In genomic region chr5:73480700-73481099, GRCm38 (mm10) we compare ENCODE assay signal across 8 mouse cellular contexts. TPM values are rescaled to one million over a fixed set of nuclear protein-coding genes. Genes with fewer than 3 reads are reported as not detected.
DNase-seq lines count a peak whose midpoint lies in the region; ATAC-seq and TF ChIP-seq lines count a peak whose summit lies in the region.

Gene Dcun1d4, plus strand, starts transcription at chr5:73481000.

- no peak for TF ChIP-seq CTCF in stomach, postnatal 0 days (IDR thresholded peaks at IDR 0.05; ENCODE audit: low read depth)

- WGBS in heart, embryonic 13.5 days: 74% methylated on average over 7 of the region's 7 CpGs
- WGBS in stomach, postnatal 0 days: 73% methylated on average over 7 of the region's 7 CpGs

- H3K4me3 ChIP-seq in heart, embryonic 13.5 days: no peak within 1 kb of the TSS
- no peak within 1 kb of the TSS for H3K4me3 ChIP-seq in stomach, postnatal 0 days (ENCODE audit: low read depth, low read length)

- ATAC-seq in heart, embryonic 13.5 days (ENCODE audit: extremely low read depth, insufficient number of reproducible peaks, low FRiP score, low TSS enrichment): no peak
- no peak for ATAC-seq in stomach, postnatal 0 days (ENCODE audit: low FRiP score, low TSS enrichment)
- ATAC-seq in erythroblast, adult 5-6 weeks (replicated peaks; ENCODE audit: low FRiP score, poor library complexity, severe bottlenecking): no peak

- H3K9ac ChIP-seq in heart, embryonic 13.5 days: no peak within 1 kb of the TSS
- H3K9ac ChIP-seq in stomach, postnatal 0 days (ENCODE audit: low read length): no peak within 1 kb of the TSS

- peaks cover 7% of the 10 kb centered on the region; the same call in 1 of the 2 replicates for H3K27me3 ChIP-seq in heart, embryonic 13.5 days (replicated peaks)
- H3K27me3 ChIP-seq in stomach, postnatal 0 days (ENCODE audit: control insufficient read depth, insufficient read depth, low read length): no peaks in the 10 kb centered on the region

- no peak for DNase-seq in heart, adult 18-20 months
- no peak for DNase-seq in heart, adult 11 months
- no peak for DNase-seq in adrenal gland, adult 8-10 months
- no peak for DNase-seq in left cerebral cortex, postnatal 10 days (ENCODE audit: extremely low spot score in 1 of 2, low spot score in 2 of 2)
- DNase-seq in stomach, postnatal 0 days (ENCODE audit: low spot score): no peak
- no peak for DNase-seq in embryo, embryonic 9.5 days (ENCODE audit: extremely low spot score)

- intact Hi-C loops in left cerebral cortex, postnatal 10 days (cut with DNase I): no loop called here

- H3K27ac ChIP-seq in heart, embryonic 13.5 days (replicated peaks): no peak within 1 kb of the TSS
- H3K27ac ChIP-seq in stomach, postnatal 0 days (replicated peaks): no peak within 1 kb of the TSS

- H3K9me3 ChIP-seq in heart, embryonic 13.5 days: no peaks in the 10 kb centered on the region
- H3K9me3 ChIP-seq in stomach, postnatal 0 days (ENCODE audit: control insufficient read depth, low read length): no peaks in the 10 kb centered on the region

- TF ChIP-seq EP300 in stomach, postnatal 0 days (optimal IDR thresholded peaks at IDR 0.05): no peak

- H3K36me3 ChIP-seq in heart, embryonic 13.5 days: no peaks in the 10 kb centered on the region
- H3K36me3 ChIP-seq in stomach, postnatal 0 days (ENCODE audit: control insufficient read depth, insufficient read depth, low read length): no peaks in the 10 kb centered on the region

- no peaks in the 10 kb centered on the region for H3K4me1 ChIP-seq in heart, embryonic 13.5 days
- H3K4me1 ChIP-seq in stomach, postnatal 0 days (replicated peaks; ENCODE audit: control insufficient read depth, insufficient read depth): no peaks in the 10 kb centered on the region

- no peak within 1 kb of the TSS for H3K4me2 ChIP-seq in heart, embryonic 13.5 days
- H3K4me2 ChIP-seq in stomach, postnatal 0 days (replicated peaks; ENCODE audit: low read depth): no peak within 1 kb of the TSS

RNA-seq across cellular contexts. Expression of gene Dcun1d4, which starts in this region (rescaled TPM):
- total RNA-seq in heart, adult 18-20 months (2021): 10 to 100 TPM; 16.3 to 18.8 TPM
- 10 to 100 TPM; 35.7 to 57.0 (median 46.4) TPM for total RNA-seq in adrenal gland, adult 8-10 months (2022)
- polyA plus RNA-seq in heart, embryonic 13.5 days (2015; fragmentation: Nextera tagmentation; extraction: Ambion mirVana): 15.2 and 15.7 TPM in 2 replicates
- total RNA-seq in left cerebral cortex, postnatal 10 days (2021): 100 to 1,000 TPM; 102 to 110 TPM
- 10.6 and 10.8 TPM in 2 replicates for polyA plus RNA-seq in stomach, postnatal 0 days (2015; fragmentation: Nextera tagmentation; extraction: Ambion mirVana)
- 0.21 and 1.3 TPM in 2 replicates for total RNA-seq in erythroblast, adult 5-6 weeks (2015; ENCODE audit: low replicate concordance)
- total RNA-seq in erythroblast, adult 5-6 weeks (2017; ENCODE audit: low replicate concordance): 0.70 and 7.4 TPM in 2 replicates
